Mouse (Mus musculus): ENCODE data around the gene Ak7.

DNA sequence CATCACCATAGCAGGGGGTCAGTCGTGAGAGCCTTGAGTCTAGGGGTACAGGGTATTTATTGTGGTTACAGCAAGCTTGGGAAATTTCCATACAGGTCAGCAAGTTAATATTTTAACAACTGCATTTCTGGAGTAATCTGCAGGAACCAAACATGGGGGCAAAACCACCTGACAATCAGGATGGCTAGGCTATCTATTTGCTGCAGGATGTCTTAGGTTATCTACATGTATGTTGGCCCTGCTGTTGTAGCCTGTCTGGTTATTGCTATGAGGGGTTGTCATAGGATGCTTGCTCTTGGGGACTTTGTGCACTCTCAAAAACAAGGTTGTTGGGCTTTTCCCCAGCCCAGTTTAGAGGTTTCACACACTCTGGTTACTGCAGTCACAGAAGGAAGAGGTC, 18.8 kb downstream of the Ak7 start:
- TF ChIP-seq MXI1 (IDR thresholded peaks at IDR 0.05; ENCODE audit: low read depth, low read length), result no peak
- no peak for TF ChIP-seq CTCF (conservative IDR thresholded peaks at IDR 0.05 in 1 of 2, IDR thresholded peaks at IDR 0.05 in 1 of 2; ENCODE audit: low read depth in 2 of 2, low read length in 2 of 2)
- TF ChIP-seq NELFE (IDR thresholded peaks at IDR 0.05; ENCODE audit: low read depth, low read length), result no peak
- no peak for TF ChIP-seq CHD1 (IDR thresholded peaks at IDR 0.05; ENCODE audit: low read depth, low read length)
- no peak for TF ChIP-seq MYC (IDR thresholded peaks at IDR 0.05; ENCODE audit: low read depth, low read length)
- TF ChIP-seq TBP (conservative IDR thresholded peaks at IDR 0.05; ENCODE audit: low read depth, low read length), result no peak
- no peak for TF ChIP-seq ZC3H11A (IDR thresholded peaks at IDR 0.05; ENCODE audit: low read depth, low read length)
- TF ChIP-seq EP300 (IDR thresholded peaks at IDR 0.05; ENCODE audit: low read length), result no peak
- no peak for TF ChIP-seq UBTF (IDR thresholded peaks at IDR 0.05; ENCODE audit: low read depth, low read length)
- no peak for TF ChIP-seq TCF12 (IDR thresholded peaks at IDR 0.05; ENCODE audit: low read depth, low read length)
- no peak for TF ChIP-seq POLR2A (IDR thresholded peaks at IDR 0.05; ENCODE audit: low read depth, low read length)
- TF ChIP-seq IRF4 (IDR thresholded peaks at IDR 0.05; ENCODE audit: low read depth, low read length), result no peak
